Mouse (Mus musculus): ENCODE measurements around the gene Gm7168.
"Not testable (repeated sequence)": the region's sequence is repeated elsewhere in the genome, so short reads cannot be mapped to it uniquely, and the experiment has no call there.

Gene Gm7168

DNA sequence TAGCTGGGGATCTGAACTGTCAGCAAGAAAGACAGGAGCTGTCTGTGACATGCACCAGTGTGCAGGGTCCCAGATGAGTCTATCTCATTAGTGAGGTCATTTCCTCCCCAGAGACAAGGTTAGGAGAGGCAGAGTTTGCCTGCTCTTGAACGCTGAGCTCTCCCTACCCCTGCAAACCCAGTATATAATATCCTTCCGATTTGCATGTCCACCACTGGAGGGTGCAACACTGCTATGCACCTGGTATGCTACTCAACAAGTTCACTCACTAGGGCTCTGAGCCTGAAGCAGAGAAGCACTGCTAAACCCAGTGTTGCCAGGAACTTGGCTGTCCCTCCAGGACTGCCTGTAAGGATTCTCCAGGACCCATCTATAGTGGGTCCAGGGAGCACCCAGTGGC lies 45.3 kb downstream of the Gm7168 start:
- in situ Hi-C loops (cut with MboI), result not testable (repeated sequence)

All from mature B cell (primary cell).